Mouse (Mus musculus): ENCODE results near the gene Olfr266.

DNA sequence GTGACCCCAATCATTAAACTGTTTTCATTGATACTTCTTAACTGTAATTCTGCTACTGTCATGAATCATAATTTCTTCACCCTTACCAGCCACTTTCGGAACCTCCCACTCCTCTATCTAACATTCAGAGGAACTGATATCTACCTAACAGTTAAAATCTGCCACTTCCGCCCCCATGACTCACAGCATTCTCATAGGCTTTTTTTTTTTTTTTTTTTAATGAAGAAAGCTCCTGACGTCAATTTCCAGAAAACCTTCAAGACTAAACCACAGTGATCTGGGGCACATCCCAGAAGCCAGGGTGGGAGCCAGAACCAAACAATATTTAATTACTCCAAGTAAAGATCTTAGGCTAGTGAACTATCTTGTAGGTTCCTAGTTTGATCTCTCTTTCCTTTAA is 41.0 kb downstream of the Olfr266 start:
- TF ChIP-seq TAL1 (IDR thresholded peaks at IDR 0.05; ENCODE audit: low read length): no peak
- no peak for TF ChIP-seq GATA1 (IDR thresholded peaks at IDR 0.05; ENCODE audit: low read length)

Data from erythroblast, embryonic 14.5 days (primary cell).